Mouse (Mus musculus): ENCODE results near the gene 4930522H14Rik.

Gene 4930522H14Rik

GRCm38 (mm10) chr4:109493581-109493980, 37.5 kb downstream of the 4930522H14Rik start:
- Histone ChIP-seq H3K27me3 (ENCODE audit: control insufficient read depth, insufficient read depth, low read length, poor library complexity, severe bottlenecking) (no peaks in the 10 kb centered on the region; the same call in 1 of the 2 replicates), H3K36me3 (ENCODE audit: control insufficient read depth, insufficient read depth, low read length, poor library complexity, severe bottlenecking) (no peaks in the 10 kb centered on the region)
- DNase-seq (ENCODE audit: low read depth, low spot score), result no peak

GRCm38 (mm10) chr4:109488812-109489211, 42.3 kb downstream of the 4930522H14Rik start:
- no peak for DNase-seq (ENCODE audit: low read depth, low spot score)
- no peaks in the 10 kb centered on the region; the same call in 1 of the 2 replicates for H3K27me3 ChIP-seq (ENCODE audit: control insufficient read depth, insufficient read depth, low read length, poor library complexity, severe bottlenecking)
- no peaks in the 10 kb centered on the region for H3K36me3 ChIP-seq (ENCODE audit: control insufficient read depth, insufficient read depth, low read length, poor library complexity, severe bottlenecking)

GRCm38 (mm10) chr4:109484621-109485020, 46.5 kb downstream of the 4930522H14Rik start, which contains the start of gene Rnf11:
Gene Rnf11, minus strand, starts transcription at chr4:109484728.
- Histone ChIP-seq H3K36me3 (ENCODE audit: control insufficient read depth, insufficient read depth, low read length, poor library complexity, severe bottlenecking) (no peaks in the 10 kb centered on the region), H3K27me3 (ENCODE audit: control insufficient read depth, insufficient read depth, low read length, poor library complexity, severe bottlenecking) (no peaks in the 10 kb centered on the region)
- no peak for DNase-seq (ENCODE audit: low read depth, low spot score)

GRCm38 (mm10) chr4:109482701-109483100, 48.4 kb downstream of the 4930522H14Rik start:
- no peaks in the 10 kb centered on the region for H3K36me3 ChIP-seq (ENCODE audit: control insufficient read depth, insufficient read depth, low read length, poor library complexity, severe bottlenecking)
- DNase-seq (ENCODE audit: low read depth, low spot score), result no peak
- no peaks in the 10 kb centered on the region for H3K27me3 ChIP-seq (ENCODE audit: control insufficient read depth, insufficient read depth, low read length, poor library complexity, severe bottlenecking)

- Histone ChIP-seq H3K36me3 (ENCODE audit: control insufficient read depth, insufficient read depth, low read length, poor library complexity, severe bottlenecking) (no peaks in the 10 kb centered on the region), H3K27me3 (ENCODE audit: control insufficient read depth, insufficient read depth, low read length, poor library complexity, severe bottlenecking) (no peaks in the 10 kb centered on the region)
- no peak for DNase-seq (ENCODE audit: low read depth, low spot score)
Measured at GRCm38 (mm10) chr4:109481424-109481823, 49.7 kb downstream of the 4930522H14Rik start.

GRCm38 (mm10) chr4:109477454-109477853, 53.6 kb downstream of the 4930522H14Rik start:
- no peak for DNase-seq (ENCODE audit: low read depth, low spot score)
- no peaks in the 10 kb centered on the region for H3K27me3 ChIP-seq (ENCODE audit: control insufficient read depth, insufficient read depth, low read length, poor library complexity, severe bottlenecking)

GRCm38 (mm10) chr4:109476554-109477014, 54.5 kb downstream of the 4930522H14Rik start:
- Histone ChIP-seq H3K27me3 (ENCODE audit: control insufficient read depth, insufficient read depth, low read length, poor library complexity, severe bottlenecking) (no peaks in the 10 kb centered on the region), H3K36me3 (ENCODE audit: control insufficient read depth, insufficient read depth, low read length, poor library complexity, severe bottlenecking) (no peaks in the 10 kb centered on the region)
- peak; percentile 77 for DNase-seq (ENCODE audit: low read depth, low spot score)

More at GRCm38 (mm10) chr4:109477454-109477853, 53.6 kb downstream of the 4930522H14Rik start:
- H3K36me3 ChIP-seq (ENCODE audit: control insufficient read depth, insufficient read depth, low read length, poor library complexity, severe bottlenecking), result no peaks in the 10 kb centered on the region

GRCm38 (mm10) chr4:109475577-109476553, 55.2 kb downstream of the 4930522H14Rik start:
- Histone ChIP-seq H3K36me3 (ENCODE audit: control insufficient read depth, insufficient read depth, low read length, poor library complexity, severe bottlenecking) (no peaks in the 10 kb centered on the region), H3K27me3 (ENCODE audit: control insufficient read depth, insufficient read depth, low read length, poor library complexity, severe bottlenecking) (no peaks in the 10 kb centered on the region)
- DNase-seq (ENCODE audit: low read depth, low spot score), result peak; percentile 47

- no peaks in the 10 kb centered on the region for H3K27me3 ChIP-seq (ENCODE audit: control insufficient read depth, insufficient read depth, low read length, poor library complexity, severe bottlenecking)
- DNase-seq (ENCODE audit: low read depth, low spot score), result no peak
- H3K36me3 ChIP-seq (ENCODE audit: control insufficient read depth, insufficient read depth, low read length, poor library complexity, severe bottlenecking), result no peaks in the 10 kb centered on the region
Measured at GRCm38 (mm10) chr4:109475078-109475477, 56.0 kb downstream of the 4930522H14Rik start.

- Histone ChIP-seq H3K27me3 (ENCODE audit: control insufficient read depth, insufficient read depth, low read length, poor library complexity, severe bottlenecking) (no peaks in the 10 kb centered on the region), H3K36me3 (ENCODE audit: control insufficient read depth, insufficient read depth, low read length, poor library complexity, severe bottlenecking) (no peaks in the 10 kb centered on the region)
- no peak for DNase-seq (ENCODE audit: low read depth, low spot score)
Measured at GRCm38 (mm10) chr4:109472566-109472965, 58.5 kb downstream of the 4930522H14Rik start.

- no peak for DNase-seq (ENCODE audit: low read depth, low spot score)
- no peaks in the 10 kb centered on the region for H3K27me3 ChIP-seq (ENCODE audit: control insufficient read depth, insufficient read depth, low read length, poor library complexity, severe bottlenecking)
Measured at GRCm38 (mm10) chr4:109471606-109472005, 59.5 kb downstream of the 4930522H14Rik start.

GRCm38 (mm10) chr4:109467687-109468086, 63.4 kb downstream of the 4930522H14Rik start:
- H3K27me3 ChIP-seq (ENCODE audit: control insufficient read depth, insufficient read depth, low read length, poor library complexity, severe bottlenecking), result no peaks in the 10 kb centered on the region
- H3K36me3 ChIP-seq (ENCODE audit: control insufficient read depth, insufficient read depth, low read length, poor library complexity, severe bottlenecking), result no peaks in the 10 kb centered on the region
- no peak for DNase-seq (ENCODE audit: low read depth, low spot score)

More at GRCm38 (mm10) chr4:109471606-109472005, 59.5 kb downstream of the 4930522H14Rik start:
- H3K36me3 ChIP-seq (ENCODE audit: control insufficient read depth, insufficient read depth, low read length, poor library complexity, severe bottlenecking), result no peaks in the 10 kb centered on the region

- H3K36me3 ChIP-seq (ENCODE audit: control insufficient read depth, insufficient read depth, low read length, poor library complexity, severe bottlenecking), result no peaks in the 10 kb centered on the region
- no peaks in the 10 kb centered on the region for H3K27me3 ChIP-seq (ENCODE audit: control insufficient read depth, insufficient read depth, low read length, poor library complexity, severe bottlenecking)
- no peak for DNase-seq (ENCODE audit: low read depth, low spot score)
Measured at GRCm38 (mm10) chr4:109463892-109464291, 67.2 kb downstream of the 4930522H14Rik start.

- no peaks in the 10 kb centered on the region for H3K36me3 ChIP-seq (ENCODE audit: control insufficient read depth, insufficient read depth, low read length, poor library complexity, severe bottlenecking)
- DNase-seq (ENCODE audit: low read depth, low spot score), result no peak
- no peaks in the 10 kb centered on the region for H3K27me3 ChIP-seq (ENCODE audit: control insufficient read depth, insufficient read depth, low read length, poor library complexity, severe bottlenecking)
Measured at GRCm38 (mm10) chr4:109460421-109461179, 70.5 kb downstream of the 4930522H14Rik start.

Measured in splenic B cell, adult 2 months (primary cell).